Mouse (Mus musculus): ENCODE results near the gene Msrb3. TPM values are rescaled to one million over a fixed set of nuclear protein-coding genes. Genes with fewer than 3 reads are reported as not detected.
A peak's percentile ranks its signal among the peaks of the same experiment; 100 is the strongest.

The Msrb3 gene
- total RNA-seq, 2 experiments from 2014 or later, result 0.07 to 0.40 TPM

- ATAC-seq (ENCODE audit: poor library complexity, severe bottlenecking), result peak; percentile 94
Observed at GRCm38 (mm10) chr10:120815290-120815689, 83.6 kb downstream of the Msrb3 start.

- ATAC-seq (ENCODE audit: poor library complexity, severe bottlenecking), result peak; percentile 62
Observed at GRCm38 (mm10) chr10:120811796-120812443, 87.0 kb downstream of the Msrb3 start.

GRCm38 (mm10) chr10:120810832-120811571 lies 87.9 kb downstream of the Msrb3 start:
- no peak for ATAC-seq (ENCODE audit: poor library complexity, severe bottlenecking)

GRCm38 (mm10) chr10:120810053-120810696 lies 88.7 kb downstream of the Msrb3 start:
- no peak for ATAC-seq (ENCODE audit: poor library complexity, severe bottlenecking)

GRCm38 (mm10) chr10:120808167-120808566 lies 90.7 kb downstream of the Msrb3 start:
- ATAC-seq (ENCODE audit: poor library complexity, severe bottlenecking), result peak; percentile 45; the same call in 1 of the 2 replicates

- no peak for ATAC-seq (ENCODE audit: poor library complexity, severe bottlenecking)
Observed at GRCm38 (mm10) chr10:120801127-120801526, 97.8 kb downstream of the Msrb3 start.

- ATAC-seq (ENCODE audit: poor library complexity, severe bottlenecking), result 0 out of 2 replicates have a peak, but pooled peaks have one; percentile 45
Observed at GRCm38 (mm10) chr10:120799479-120799878, 99.4 kb downstream of the Msrb3 start.

- ATAC-seq (ENCODE audit: poor library complexity, severe bottlenecking), result 0 out of 2 replicates have a peak, but pooled peaks have one; percentile 34
Observed at GRCm38 (mm10) chr10:120796749-120797148, 102.2 kb downstream of the Msrb3 start.

GRCm38 (mm10) chr10:120794391-120794817 lies 104.5 kb downstream of the Msrb3 start:
- no peak for ATAC-seq (ENCODE audit: poor library complexity, severe bottlenecking)

- ATAC-seq (ENCODE audit: poor library complexity, severe bottlenecking), result peak; percentile 79
Observed at GRCm38 (mm10) chr10:120792191-120792765, 106.6 kb downstream of the Msrb3 start.

GRCm38 (mm10) chr10:120791438-120791837 lies 107.5 kb downstream of the Msrb3 start:
- ATAC-seq (ENCODE audit: poor library complexity, severe bottlenecking), result no peak

- ATAC-seq (ENCODE audit: poor library complexity, severe bottlenecking), result no peak
Observed at GRCm38 (mm10) chr10:120787202-120787601, 111.7 kb downstream of the Msrb3 start.

GRCm38 (mm10) chr10:120784516-120784915 lies 114.4 kb downstream of the Msrb3 start:
- no peak for ATAC-seq (ENCODE audit: poor library complexity, severe bottlenecking)

GRCm38 (mm10) chr10:120783393-120783792 lies 115.5 kb downstream of the Msrb3 start:
- no peak for ATAC-seq (ENCODE audit: poor library complexity, severe bottlenecking)

- ATAC-seq (ENCODE audit: poor library complexity, severe bottlenecking), result no peak
Observed at GRCm38 (mm10) chr10:120777499-120777898, 121.4 kb downstream of the Msrb3 start.

GRCm38 (mm10) chr10:120775361-120775760 lies 123.5 kb downstream of the Msrb3 start:
- peak; percentile 98 for ATAC-seq (ENCODE audit: poor library complexity, severe bottlenecking)

GRCm38 (mm10) chr10:120767418-120767817 lies 131.5 kb downstream of the Msrb3 start:
- ATAC-seq (ENCODE audit: poor library complexity, severe bottlenecking), result no peak

GRCm38 (mm10) chr10:120765398-120765797 lies 133.5 kb downstream of the Msrb3 start:
- no peak for ATAC-seq (ENCODE audit: poor library complexity, severe bottlenecking)

GRCm38 (mm10) chr10:120763656-120764466 lies 135.0 kb downstream of the Msrb3 start:
- no peak for ATAC-seq (ENCODE audit: poor library complexity, severe bottlenecking)

GRCm38 (mm10) chr10:120762958-120763357 lies 135.9 kb downstream of the Msrb3 start:
- ATAC-seq (ENCODE audit: poor library complexity, severe bottlenecking), result no peak
